Mouse (Mus musculus) heart, postnatal 10 days (tissue): Measurements from ENCODE around the gene Gm21992. TPM values are rescaled to one million over a fixed set of nuclear protein-coding genes. Genes with fewer than 3 reads are reported as not detected.

Experiments used
- DNase-seq, 2 experiments: peaks; one replicate each; pipeline ENCODE4 v3.0.0; 2021
- intact Hi-C: fragments of 180-260 bp; cut with DNase I; formaldehyde crosslinking; loops from one replicate; pipeline ENCODE4 v1.15.1; 2025
- total RNA-seq, 2 experiments: library from RNA; stranded (reverse); gene quantifications; 2 replicates each; pipeline ENCODE4 v1.2.3; 2021

Gm21992 gene
- total RNA-seq, result 10 to 100 TPM; 16.8 to 17.8 TPM

- DNase-seq, result peak; percentile 99
- intact Hi-C loops, result loop anchor here (1.0 kb wide), 1 partner anchor 19 kb away; no protein-coding TSS in a partner anchor
Measured at GRCm38 (mm10) chr19:4811063-4811908, at the start of gene Gm21992, which contains the start of gene Rbm14. Gene Gm21992 (minus strand): TSS chr19:4811612. Gene Rbm14 (minus strand): TSS chr19:4811634.

DNA sequence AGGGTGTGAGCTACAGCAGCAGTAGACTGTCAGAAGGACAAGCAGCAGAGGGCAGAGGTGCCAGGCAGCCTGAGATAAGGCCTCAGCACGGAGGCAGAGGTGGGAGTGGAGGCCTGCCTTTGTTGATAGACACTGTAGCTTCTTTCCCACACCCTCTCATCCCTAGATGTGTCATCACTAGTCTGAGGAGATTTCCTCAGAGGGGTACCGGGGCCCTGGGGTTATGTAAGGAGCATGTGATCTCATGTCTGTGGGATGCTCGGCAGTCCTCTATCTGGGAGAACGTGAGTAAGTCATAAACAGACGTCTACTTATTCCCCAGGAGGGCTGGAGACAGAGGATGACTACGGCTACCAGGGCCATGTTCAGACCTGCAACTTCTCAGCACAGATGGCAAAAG is 47.7 kb upstream of the Gm21992 start:
- intact Hi-C loops, result no loop called here
- no peak for DNase-seq

DNA sequence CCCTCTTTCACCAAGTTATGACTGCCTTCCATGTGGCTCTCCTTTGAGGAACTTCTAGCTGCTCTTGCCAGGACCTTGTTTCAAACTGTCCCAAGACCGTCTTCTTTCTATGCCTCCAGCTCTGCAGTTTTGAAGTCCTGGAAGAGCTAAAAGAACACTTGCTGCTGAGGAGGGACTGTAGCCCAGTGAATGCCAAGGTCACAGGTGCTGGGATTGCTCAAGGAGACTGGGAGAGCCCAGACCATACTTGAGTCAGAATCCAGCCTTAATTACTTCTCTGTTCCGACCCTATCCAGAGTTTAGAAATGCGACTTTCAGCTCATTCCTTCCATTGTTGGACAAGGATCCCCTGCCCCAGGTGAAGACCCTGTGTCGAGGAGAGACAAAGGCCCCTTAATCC is 44.5 kb upstream of the Gm21992 start:
- DNase-seq, result no peak
- intact Hi-C loops, result no loop called here

DNA sequence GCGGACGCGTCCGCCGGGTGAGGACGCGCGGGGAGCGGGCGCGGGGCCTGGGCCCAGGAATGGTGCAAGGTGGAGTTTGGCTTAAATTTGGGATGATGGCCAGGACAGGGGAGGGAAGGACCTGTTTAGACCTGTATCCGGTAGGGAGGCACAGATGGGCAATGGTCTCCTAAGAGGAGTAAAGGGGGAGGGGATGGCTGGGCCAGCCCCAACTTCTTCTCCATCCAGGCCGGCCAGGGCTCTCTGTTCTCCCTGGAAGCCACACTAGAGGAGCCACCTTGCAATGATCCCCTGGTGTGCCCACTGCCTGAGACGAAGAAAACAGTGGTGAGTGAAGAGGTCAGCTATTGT is 44.0 kb upstream of the Gm21992 start:
- DNase-seq, result no peak
- intact Hi-C loops, result no loop called here

DNA sequence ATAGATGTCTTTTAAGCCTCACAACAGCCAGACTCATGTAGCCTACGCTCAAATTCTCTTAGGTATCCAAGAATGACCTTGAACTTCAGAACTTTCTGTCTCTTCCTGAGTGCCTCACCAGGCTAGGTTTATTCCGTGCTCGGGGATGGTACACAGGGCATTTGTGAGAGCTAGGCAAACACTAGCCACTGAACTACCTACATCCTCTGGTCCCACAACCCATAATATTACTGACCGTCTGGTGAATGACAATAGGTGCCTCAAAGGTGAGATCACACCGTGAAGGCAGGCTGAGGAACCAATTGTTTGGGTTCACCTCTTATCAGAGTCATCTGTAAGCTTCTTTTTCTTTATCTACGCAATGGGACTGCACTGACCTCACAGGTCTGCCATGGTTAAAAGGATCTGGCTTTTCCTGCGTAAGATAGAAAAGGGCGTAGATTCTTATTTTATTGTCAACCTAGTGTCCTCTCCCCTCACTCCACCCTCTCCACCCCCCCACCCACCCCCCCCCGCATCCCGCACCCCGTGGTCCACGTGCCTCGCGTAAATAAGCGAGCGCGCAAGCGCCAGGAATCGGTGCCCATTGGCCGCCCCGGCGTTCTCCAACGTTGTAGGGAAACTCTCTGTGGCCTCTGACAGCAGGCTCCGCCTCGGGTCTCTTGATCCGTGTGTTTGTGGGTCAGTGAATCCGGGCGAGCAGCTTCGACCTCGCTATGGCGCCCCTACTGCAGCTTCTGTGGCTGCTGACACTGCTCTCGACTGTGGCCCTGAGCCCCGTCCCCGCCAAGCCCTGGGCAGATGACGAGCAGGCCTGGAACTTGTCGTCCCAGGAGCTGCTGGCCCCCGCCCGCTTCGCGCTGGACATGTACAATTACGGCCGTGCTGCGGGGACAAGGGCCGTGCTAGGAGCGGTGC is 43.4 kb upstream of the Gm21992 start, which contains the start of gene Ctsf:
TSS of gene Ctsf (plus strand) at position 579 of the 918 bp plus-strand sequence.
- peak; percentile 90 to 93 for DNase-seq
- intact Hi-C loops, result no loop called here

GRCm38 (mm10) chr19:4850281-4850680 is 38.9 kb upstream of the Gm21992 start:
- DNase-seq, result no peak
- intact Hi-C loops, result no loop called here

DNA sequence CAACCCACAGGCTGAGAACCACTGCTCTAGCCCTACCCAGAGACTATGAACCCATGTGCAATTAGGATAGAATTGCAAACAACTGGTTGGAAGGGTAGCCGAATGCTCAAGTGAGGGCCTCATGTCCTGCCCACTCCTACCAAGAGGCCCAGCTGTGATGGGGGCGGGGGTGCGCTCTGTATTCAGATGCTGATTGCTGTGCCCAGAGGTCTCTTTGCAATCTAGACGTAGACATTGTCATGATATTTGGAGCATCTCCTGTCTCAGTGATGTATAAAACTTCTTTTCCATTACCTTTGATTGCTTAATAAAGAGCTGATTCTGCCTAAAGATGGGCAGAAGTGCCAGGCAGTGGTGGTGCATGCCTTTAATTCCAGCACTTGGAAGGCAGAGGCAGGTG is 38.4 kb upstream of the Gm21992 start:
- intact Hi-C loops, result no loop called here
- DNase-seq, result no peak

- peak; percentile 42 to 49 for DNase-seq
- intact Hi-C loops, result loop anchor here (1.0 kb wide), 1 partner anchor 92 kb away; no protein-coding TSS in a partner anchor
Measured at GRCm38 (mm10) chr19:4847490-4847889, 36.1 kb upstream of the Gm21992 start.

DNA sequence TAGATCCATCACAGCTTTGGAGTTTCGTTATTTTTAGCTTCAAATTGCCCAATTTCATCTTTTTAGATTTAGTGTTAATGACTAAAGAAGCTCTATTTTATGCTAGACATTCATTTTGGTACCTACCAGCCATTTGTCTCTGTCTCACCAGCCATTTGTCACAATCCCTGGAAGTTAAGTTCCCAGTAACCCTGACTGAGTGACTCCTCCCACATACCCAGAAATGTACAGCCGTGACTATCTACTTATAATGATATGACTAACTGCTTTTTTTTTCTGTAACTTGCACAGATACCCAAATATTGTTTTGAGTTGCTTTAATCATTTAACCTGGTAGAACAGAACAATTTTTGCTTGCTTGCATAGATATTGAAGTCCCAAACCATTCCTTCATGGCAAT is 34.4 kb upstream of the Gm21992 start:
- no peak for DNase-seq
- intact Hi-C loops, result no loop called here

- intact Hi-C loops, result no loop called here
Measured at GRCm38 (mm10) chr19:4842611-4843010, 31.2 kb upstream of the Gm21992 start.

DNA sequence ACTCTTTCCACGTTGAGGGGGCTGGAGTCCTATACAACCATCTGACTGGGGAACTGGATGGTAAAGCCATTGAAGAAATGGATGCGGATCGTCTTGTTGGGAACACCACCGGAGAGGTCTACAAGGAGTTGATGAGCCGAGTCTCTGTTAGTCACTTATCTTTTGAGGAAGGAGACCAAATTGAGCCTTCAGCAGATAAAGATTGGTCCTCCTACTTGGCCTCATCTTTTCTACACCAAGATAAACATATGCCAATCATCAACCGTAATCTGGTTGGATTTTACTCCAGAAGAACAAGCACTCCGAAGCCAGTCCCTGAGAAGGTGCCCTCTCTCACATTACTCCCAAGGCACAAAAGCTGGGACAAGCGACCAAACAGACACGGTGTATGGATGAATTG is 29.4 kb upstream of the Gm21992 start:
- no peak for DNase-seq
- intact Hi-C loops, result no loop called here

More at GRCm38 (mm10) chr19:4842611-4843010, 31.2 kb upstream of the Gm21992 start:
- no peak for DNase-seq

- intact Hi-C loops, result loop anchor here (5.0 to 10.0 kb wide), 2 partner anchors 212 to 334 kb away; partner anchors contain the start of gene Rce1
- peak; percentile 98 for DNase-seq
Measured at GRCm38 (mm10) chr19:4839149-4839548, 27.7 kb upstream of the Gm21992 start, which contains the start of the genes Ccs and Ccdc87. Gene Ccs (minus strand): TSS chr19:4839332. Gene Ccdc87 (plus strand): TSS chr19:4839366.

DNA sequence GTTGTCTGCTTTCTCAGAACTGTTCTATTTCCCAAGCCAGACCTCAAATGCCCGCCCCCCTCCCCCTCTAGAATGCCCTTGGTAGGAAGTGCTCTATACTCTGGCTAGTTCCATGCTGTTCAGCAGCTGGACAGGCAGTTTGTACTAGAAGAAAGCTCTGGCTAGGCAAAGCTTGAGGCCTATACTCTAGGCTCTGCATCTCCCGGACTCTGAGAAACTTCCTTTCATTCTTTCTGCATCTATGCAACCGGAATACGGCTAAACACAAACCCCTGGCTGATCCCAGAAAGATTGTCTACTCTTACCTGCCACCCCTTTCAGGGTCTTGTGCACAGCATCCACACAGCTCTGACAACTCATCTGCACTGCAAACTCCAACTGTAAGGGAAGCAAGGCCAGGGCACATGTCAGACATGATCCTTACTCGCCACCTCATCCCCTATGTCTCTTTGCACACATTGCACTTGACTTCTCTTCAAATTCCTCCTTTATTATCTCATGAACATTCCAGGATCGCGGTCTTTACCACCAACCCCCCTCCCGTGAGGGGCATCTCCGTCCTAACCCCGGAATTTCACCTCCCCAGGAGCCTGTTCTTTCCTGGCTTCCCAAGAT is 27.2 kb upstream of the Gm21992 start:
- intact Hi-C loops, result loop anchor here (5.0 to 10.0 kb wide), 2 partner anchors 211 to 334 kb away; partner anchors contain the start of gene Rce1
- peak in 1 of 2 experiments; percentile 19 for DNase-seq

GRCm38 (mm10) chr19:4837049-4837448 is 25.6 kb upstream of the Gm21992 start:
- no peak for DNase-seq
- intact Hi-C loops, result loop anchor here (5.0 to 10.0 kb wide), 2 partner anchors 210 to 332 kb away; partner anchors contain the start of gene Rce1

- no peak for DNase-seq
- intact Hi-C loops, result loop anchor here (5.0 to 10.0 kb wide), 2 partner anchors 209 to 331 kb away; partner anchors contain the start of gene Rce1
Measured at GRCm38 (mm10) chr19:4836096-4836495, 24.7 kb upstream of the Gm21992 start.

DNA sequence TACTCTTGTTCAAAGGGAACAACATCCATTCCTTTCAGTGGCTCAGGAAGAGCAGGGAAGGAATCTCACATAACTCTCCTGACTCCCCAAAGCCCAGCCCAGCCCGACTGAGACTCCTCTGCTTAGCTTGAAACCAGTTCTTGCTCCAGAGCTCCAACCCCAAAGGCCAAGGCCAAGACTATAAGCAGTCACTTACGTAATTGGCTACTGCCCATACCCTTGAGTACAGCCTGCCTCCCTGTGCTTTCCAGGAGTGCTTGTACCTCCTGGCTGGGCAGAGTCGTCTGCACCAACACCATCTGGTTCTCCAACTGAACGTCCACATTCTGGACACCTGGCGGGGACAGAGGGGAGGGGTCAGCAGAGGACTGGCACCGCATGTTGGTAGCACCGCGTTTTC is 22.6 kb upstream of the Gm21992 start:
- intact Hi-C loops, result loop anchor here (10.0 kb wide), 1 partner anchor 329 kb away; no protein-coding TSS in a partner anchor
- no peak for DNase-seq

DNA sequence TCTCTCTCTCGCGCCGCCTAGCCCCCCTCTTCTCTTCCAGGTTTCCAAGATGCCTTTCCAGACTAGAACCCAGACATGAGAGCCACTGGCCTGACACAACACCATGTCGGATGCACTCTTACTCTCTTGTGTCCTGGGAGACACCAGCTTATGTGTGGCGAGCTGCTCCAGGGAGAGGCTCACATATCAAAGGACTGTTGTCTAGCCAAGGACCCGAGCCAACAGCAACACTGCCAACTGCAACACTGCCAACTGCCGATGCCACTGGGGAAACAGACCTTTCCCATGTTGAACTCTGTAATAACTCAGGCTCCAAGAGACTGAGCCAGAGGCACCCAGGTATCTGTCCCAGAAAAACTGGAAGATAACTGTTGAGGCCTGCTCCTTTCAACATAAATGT is 17.7 kb upstream of the Gm21992 start:
- intact Hi-C loops, result no loop called here
- DNase-seq, result peak; percentile 87

GRCm38 (mm10) chr19:4828444-4829114 is 17.2 kb upstream of the Gm21992 start:
- intact Hi-C loops, result no loop called here
- DNase-seq, result no peak

GRCm38 (mm10) chr19:4820678-4821303 is 9.4 kb upstream of the Gm21992 start:
- intact Hi-C loops, result no loop called here
- peak; percentile 84 to 89 for DNase-seq
